Mouse (Mus musculus) kidney, adult 9 months (tissue): ENCODE results near the gene Gm17662.

ENCODE experiments used
- DNase-seq: peaks from one replicate; pipeline ENCODE4 v3.0.0; 2022

Gene Gm17662

DNA sequence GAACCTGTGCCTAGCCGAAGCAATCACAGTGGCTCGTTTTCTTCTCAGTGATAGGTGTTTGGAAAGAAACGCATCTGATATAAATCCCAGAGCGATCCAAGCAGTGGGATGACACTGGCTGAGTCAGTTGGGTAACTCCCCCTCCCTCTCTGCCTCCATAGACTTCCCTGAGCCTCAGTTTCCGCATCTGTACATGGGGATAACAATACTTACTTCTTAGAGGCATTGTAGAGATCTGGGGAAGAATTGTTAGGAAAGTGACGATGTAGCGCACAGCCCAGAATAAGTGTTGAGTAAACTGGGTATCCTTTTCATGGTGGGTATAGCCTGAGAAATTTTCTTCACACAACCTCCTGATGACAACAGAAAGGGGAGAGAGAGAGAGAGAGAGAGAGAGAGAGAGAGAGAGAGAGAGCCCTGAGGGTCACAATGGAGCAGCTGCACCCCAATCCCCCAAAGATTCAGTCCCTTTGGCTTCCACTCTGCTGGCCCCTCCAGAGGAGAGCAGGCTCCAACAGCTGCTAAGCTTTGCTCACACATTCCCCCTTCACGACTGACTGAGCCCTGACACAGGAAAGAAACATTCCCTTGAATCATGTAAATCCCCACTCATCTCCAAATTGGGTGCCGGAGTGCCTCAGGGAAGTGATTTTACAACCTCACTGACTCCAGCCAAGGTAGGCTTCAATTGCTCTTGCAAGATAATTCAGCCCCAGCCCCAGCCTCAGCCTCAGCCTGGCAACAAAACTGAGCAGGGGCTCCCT is 31.6 kb downstream of the Gm17662 start:
- DNase-seq: no peak

DNA sequence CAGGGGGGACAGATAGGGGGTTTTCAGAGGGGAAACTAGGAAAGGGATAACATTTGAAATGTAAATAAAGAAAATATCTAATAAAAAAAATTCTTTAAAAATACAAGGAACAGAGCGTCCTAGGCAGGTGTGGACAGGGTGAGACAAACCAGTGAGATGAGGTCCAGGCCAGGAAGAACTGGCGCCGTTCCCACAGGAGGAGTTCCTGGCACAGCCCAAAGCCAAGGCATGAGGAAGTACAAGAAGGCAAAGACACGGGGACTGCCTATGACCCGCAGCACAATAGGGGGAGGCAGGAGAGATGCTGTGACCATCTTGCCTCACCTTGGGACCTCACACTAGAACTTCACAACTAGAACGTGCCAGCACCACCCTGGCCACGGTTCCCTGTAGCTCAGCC is 34.6 kb downstream of the Gm17662 start:
- DNase-seq: peak; percentile 78

DNA sequence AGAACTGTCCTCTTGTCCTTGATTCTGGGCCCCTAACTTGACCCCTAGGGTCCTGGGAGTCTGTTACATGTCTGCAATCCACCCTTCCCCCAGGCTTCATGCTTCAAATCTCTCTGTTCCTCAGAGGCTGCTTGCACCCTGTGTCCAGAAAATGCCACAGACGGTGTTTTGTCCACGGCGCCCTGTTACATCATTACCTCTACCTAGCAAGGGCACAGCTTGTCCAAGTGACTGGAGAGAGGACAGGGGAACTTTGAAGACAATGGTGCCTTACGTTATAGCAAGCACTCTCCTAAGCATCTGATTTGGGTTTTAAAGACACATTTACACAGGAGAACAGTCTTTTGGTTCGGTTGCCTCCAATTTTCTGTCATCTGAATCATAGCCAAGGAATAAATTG is 36.5 kb downstream of the Gm17662 start:
- DNase-seq: no peak

DNA sequence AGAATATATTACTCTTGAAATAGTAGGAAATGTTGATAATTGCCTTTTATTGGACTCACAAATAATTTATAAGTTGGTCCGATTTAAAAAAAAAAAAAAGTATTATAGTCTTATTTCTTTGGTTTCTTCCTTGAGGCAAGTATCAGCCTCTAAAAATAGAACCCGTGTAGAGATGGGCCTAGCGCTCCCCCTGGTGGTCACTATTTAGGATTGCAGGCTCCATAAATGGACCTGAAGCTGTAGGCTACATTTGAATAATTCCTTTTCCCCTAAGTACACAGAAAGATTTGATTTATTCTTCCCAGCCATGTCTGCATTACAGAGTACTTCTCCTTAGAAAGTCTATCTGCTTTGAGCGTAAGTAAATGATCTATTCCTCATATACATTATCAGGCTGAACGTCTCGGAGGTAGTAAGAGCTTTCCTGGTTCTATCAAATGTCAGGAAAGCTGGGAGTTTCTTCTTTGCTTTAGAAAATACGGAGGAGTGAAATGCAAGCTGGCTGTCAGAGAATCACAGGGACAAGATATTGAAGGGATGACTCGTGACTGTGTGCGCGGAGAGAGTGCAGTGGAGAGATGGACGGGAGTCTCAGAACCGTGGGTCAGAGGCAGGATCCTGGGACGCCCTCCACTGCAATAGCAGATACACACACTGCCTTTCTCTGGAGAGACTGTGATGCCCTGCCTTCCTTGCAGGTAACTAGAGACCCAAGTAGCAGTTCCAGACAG is 37.0 kb downstream of the Gm17662 start:
- DNase-seq: peak; percentile 62

DNA sequence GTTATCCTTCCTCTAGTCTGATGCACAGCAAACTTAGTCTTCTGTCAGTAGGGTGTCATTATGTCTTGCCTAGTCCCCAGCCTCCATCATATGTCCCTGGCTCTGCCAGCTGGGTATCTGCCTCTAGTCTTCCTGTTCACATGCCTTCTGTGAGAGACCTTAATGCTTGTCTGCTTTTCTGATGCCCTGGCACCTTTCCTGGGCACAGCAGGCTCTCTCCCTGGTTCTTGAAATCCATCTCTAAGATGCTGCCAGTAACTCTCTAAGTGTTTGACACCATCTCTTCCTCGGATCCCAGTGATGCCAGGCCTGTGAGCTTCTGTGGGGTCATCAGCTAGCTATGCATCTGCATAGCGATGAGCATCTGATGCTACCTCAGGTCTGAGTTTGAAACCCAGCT is 45.7 kb downstream of the Gm17662 start:
- no peak for DNase-seq

DNA sequence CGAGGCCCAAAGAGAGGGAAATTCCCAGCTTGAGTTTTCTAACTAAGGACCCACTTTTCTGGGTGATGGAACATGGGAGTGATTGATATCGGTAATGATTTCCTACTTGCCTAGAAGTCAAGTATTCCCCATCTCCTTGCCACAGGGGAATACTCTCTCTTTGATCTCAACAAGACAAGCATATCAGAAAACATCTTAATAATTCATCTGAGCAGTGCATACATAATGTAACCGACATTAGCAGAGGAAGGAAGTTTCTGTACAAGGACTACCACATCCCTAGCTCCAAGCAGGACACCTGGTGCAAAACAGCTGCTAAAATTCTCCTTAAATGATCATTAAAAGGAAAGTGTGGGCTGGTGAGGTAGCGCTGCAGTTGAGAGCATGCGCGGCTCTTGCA is 47.9 kb downstream of the Gm17662 start:
- DNase-seq: no peak
